Mouse (Mus musculus) midbrain, embryonic 13.5 days (tissue): ENCODE results near the gene Stxbp6. TPM values are rescaled to one million over a fixed set of nuclear protein-coding genes. Genes with fewer than 3 reads are reported as not detected.
"Not testable (repeated sequence)": the region's sequence is repeated elsewhere in the genome, so short reads cannot be mapped to it uniquely, and the experiment has no call there.

ENCODE experiments used
- ATAC-seq: fragments of 200-750 bp; cut with Nextera tagmentation; 2 replicates; pipeline ENCODE4 v1.8.0; 2017; ENCODE audit warnings: mild to moderate bottlenecking, moderate TSS enrichment, moderate library complexity
- H3K27ac ChIP-seq: fragments of 300-500 bp; sonication (generic); 2 replicates; pipeline ENCODE4 v1.5.1; 2015; ENCODE audit warnings: inconsistent platforms, mild to moderate bottlenecking, moderate library complexity
- H3K27me3 ChIP-seq: fragments of 300-500 bp; sonication (generic); 2 replicates; pipeline ENCODE4 v1.6.1; 2015; ENCODE audit warnings: mild to moderate bottlenecking, inconsistent platforms
- H3K36me3 ChIP-seq: fragments of 300-500 bp; sonication (generic); 2 replicates; pipeline ENCODE4 v1.6.1; 2015; ENCODE audit warnings: mild to moderate bottlenecking, inconsistent platforms
- H3K4me1 ChIP-seq: fragments of 300-500 bp; sonication (generic); replicated peaks from 2 replicates; pipeline ENCODE4 v1.6.1; 2015; ENCODE audit warnings: inconsistent platforms
- H3K4me2 ChIP-seq: fragments of 300-500 bp; sonication (generic); replicated peaks from 2 replicates; pipeline ENCODE4 v1.6.1; 2015; ENCODE audit warnings: moderate library complexity, mild to moderate bottlenecking, inconsistent platforms
- H3K4me3 ChIP-seq: fragments of 300-500 bp; sonication (generic); replicated peaks from 2 replicates; pipeline ENCODE4 v1.5.1; 2015; ENCODE audit warnings: mild to moderate bottlenecking, inconsistent platforms
- H3K9ac ChIP-seq: fragments of 300-500 bp; sonication (generic); replicated peaks from 2 replicates; pipeline ENCODE4 v1.6.1; 2015; ENCODE audit warnings: mild to moderate bottlenecking, inconsistent platforms
- H3K9me3 ChIP-seq: fragments of 300-500 bp; sonication (generic); 2 replicates; pipeline ENCODE4 v1.6.1; 2016; ENCODE audit warnings: mild to moderate bottlenecking, inconsistent platforms
- WGBS: fragments of 180-500 bp; shearing (Covaris S2); methylation state at CpG from one replicate; pipeline ENCODE4 v1.1.7; 2015; 5-methylcytosine and 5-hydroxymethylcytosine counted together
- polyA plus RNA-seq: library from polyadenylated mRNA; unstranded; fragments of >200 nt; fragmentation: Nextera tagmentation; extraction: Ambion mirVana; gene quantifications from 2 replicates; pipeline ENCODE4 v1.2.1, GENCODE M21; 2015

Gene Stxbp6
- 9.5 and 9.6 TPM in 2 replicates for polyA plus RNA-seq

GRCm38 (mm10) chr12:45074611-45075342 is at the start of gene Stxbp6:
TSS of gene Stxbp6 (minus strand) at chr12:45074709.
- 1% methylated on average over 20 of the region's 20 CpGs for WGBS
- Histone ChIP-seq H3K9ac (peak within 1 kb of the TSS; percentile 73), H3K27ac (peak within 1 kb of the TSS; percentile 63), H3K27me3 (peaks cover 2% of the 10 kb centered on the region; the same call in 1 of the 2 replicates), H3K4me1 (peaks cover 19% of the 10 kb centered on the region), H3K36me3 (no peaks in the 10 kb centered on the region), H3K4me2 (peak within 1 kb of the TSS; percentile 88), H3K4me3 (peak within 1 kb of the TSS; percentile 68), H3K9me3 (no peaks in the 10 kb centered on the region)
- ATAC-seq, result peak; percentile 48

GRCm38 (mm10) chr12:45102954-45103353 is 28.4 kb upstream of the Stxbp6 start:
- H3K27me3 ChIP-seq, result not testable (repeated sequence)
- 78% methylated on average over 2 of the region's 2 CpGs for WGBS

DNA sequence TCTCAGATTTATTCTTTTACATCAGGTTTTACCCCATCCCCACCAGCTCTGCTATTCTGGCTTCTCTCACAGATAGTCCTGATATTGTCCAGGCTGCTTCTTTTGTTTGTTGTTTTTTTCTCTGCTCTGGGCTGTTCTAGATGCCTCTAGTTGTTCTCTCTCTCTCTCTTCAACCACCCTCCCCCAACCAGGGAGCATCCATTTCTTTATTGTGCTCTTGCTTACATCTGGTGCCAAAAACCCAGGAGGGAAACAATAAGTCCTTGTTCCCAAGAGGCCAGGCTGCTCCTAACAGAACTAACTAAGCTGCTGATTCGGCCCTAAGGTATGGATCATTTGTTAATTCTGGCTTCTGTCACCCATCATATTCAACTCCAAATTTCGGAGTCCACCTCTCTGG is 19.2 kb upstream of the Stxbp6 start:
- 71% methylated on average over 2 of the region's 2 CpGs for WGBS
- Histone ChIP-seq H3K4me2 (no peak overlapping the region), H3K4me1 (no peaks in the 10 kb centered on the region), H3K27ac (no peak overlapping the region), H3K27me3 (no peaks in the 10 kb centered on the region), H3K36me3 (no peaks in the 10 kb centered on the region), H3K9me3 (no peaks in the 10 kb centered on the region), H3K4me3 (no peak overlapping the region), H3K9ac (no peak overlapping the region)
- ATAC-seq, result no peak

More at GRCm38 (mm10) chr12:45102954-45103353, 28.4 kb upstream of the Stxbp6 start:
- H3K4me2 ChIP-seq, H3K4me3 ChIP-seq, H3K27ac ChIP-seq, H3K4me1 ChIP-seq, ATAC-seq, H3K9me3 ChIP-seq, H3K9ac ChIP-seq, H3K36me3 ChIP-seq: not testable (repeated sequence)

GRCm38 (mm10) chr12:45092444-45092843 is 17.9 kb upstream of the Stxbp6 start:
- 83% methylated on average over 3 of the region's 3 CpGs for WGBS
- Histone ChIP-seq H3K27ac (no peak overlapping the region), H3K27me3 (no peaks in the 10 kb centered on the region), H3K4me3 (no peak overlapping the region), H3K4me2 (no peak overlapping the region), H3K36me3 (no peaks in the 10 kb centered on the region), H3K9me3 (no peaks in the 10 kb centered on the region), H3K9ac (no peak overlapping the region), H3K4me1 (no peaks in the 10 kb centered on the region)
- ATAC-seq, result no peak

- ATAC-seq, result no peak
- Histone ChIP-seq H3K4me2 (no peak overlapping the region), H3K9ac (no peak overlapping the region), H3K27me3 (no peaks in the 10 kb centered on the region), H3K4me3 (no peak overlapping the region), H3K4me1 (no peaks in the 10 kb centered on the region), H3K9me3 (no peaks in the 10 kb centered on the region), H3K36me3 (no peaks in the 10 kb centered on the region), H3K27ac (no peak overlapping the region)
- WGBS, result 64% methylated on average over 1 of the region's 1 CpGs
These were observed 8.6 kb upstream of the Stxbp6 start for GRCm38 (mm10) chr12:45083145-45083475.

DNA sequence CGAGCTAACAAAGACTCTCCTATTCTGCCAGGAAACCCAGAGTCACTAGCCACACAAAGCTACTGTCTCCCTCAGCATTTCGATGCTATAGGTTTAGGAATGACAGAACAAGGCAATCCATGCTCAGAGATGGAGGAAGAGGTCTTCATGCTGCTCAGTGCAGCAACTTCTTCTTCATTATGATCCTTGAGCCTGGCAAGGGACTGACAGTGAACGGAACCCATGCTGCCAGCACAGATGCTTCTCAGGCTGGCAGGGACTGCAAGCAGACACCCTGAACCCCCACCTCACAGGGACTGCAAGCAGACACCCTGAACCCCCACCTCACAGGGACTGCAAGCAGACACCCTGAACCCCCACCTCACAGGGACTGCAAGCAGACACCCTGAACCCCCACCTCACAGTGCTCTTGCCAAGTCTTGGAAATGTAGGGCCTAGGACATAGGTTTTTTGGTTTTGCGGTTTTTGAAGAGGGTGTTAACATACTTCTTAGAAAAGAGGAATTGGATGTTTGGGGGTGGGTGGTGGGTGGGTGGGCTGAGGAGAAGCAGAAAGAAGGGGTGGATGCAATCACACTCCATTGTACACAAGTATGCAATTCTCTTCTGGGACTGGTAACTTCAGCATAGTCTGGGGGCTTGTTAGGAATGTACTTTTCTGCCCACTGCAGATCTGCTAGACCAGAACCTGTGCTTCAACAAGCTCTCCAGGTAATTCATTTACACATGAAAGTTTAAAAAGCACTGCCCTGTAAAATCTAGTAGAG is 8.1 kb upstream of the Stxbp6 start:
- H3K9me3 ChIP-seq, result no peaks in the 10 kb centered on the region
- no peak for ATAC-seq
- no peaks in the 10 kb centered on the region for H3K27me3 ChIP-seq
- H3K4me1 ChIP-seq, result no peaks in the 10 kb centered on the region
- WGBS, result 91% methylated on average over 4 of the region's 4 CpGs
- no peak overlapping the region for H3K9ac ChIP-seq
- no peak overlapping the region for H3K4me2 ChIP-seq
- H3K36me3 ChIP-seq, result no peaks in the 10 kb centered on the region
- H3K4me3 ChIP-seq, result no peak overlapping the region
- H3K27ac ChIP-seq, result no peak overlapping the region

DNA sequence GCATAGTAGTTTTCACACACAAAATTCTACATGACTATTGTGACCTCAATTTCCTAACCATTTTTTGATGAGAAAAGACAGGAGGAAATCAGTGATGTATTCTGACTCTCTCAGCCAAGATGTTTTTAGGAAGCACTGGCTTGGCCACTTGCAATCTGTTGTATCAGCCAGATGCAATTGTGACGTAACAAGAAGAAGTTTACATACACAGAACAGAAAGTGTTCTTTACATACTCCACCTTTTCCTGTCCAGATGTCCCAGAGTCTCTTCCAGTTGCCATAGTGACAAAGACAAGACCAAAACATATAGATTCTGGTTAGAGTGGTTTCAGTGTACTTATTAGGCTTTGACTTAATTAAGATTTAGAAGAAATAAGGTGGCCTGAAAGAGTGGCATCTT is 7.1 kb upstream of the Stxbp6 start:
- Histone ChIP-seq H3K4me1 (no peaks in the 10 kb centered on the region), H3K4me3 (no peak overlapping the region), H3K27ac (no peak overlapping the region), H3K27me3 (no peaks in the 10 kb centered on the region), H3K36me3 (no peaks in the 10 kb centered on the region), H3K9me3 (no peaks in the 10 kb centered on the region), H3K4me2 (no peak overlapping the region), H3K9ac (no peak overlapping the region)
- no peak for ATAC-seq
- 88% methylated on average over 1 of the region's 1 CpGs for WGBS

DNA sequence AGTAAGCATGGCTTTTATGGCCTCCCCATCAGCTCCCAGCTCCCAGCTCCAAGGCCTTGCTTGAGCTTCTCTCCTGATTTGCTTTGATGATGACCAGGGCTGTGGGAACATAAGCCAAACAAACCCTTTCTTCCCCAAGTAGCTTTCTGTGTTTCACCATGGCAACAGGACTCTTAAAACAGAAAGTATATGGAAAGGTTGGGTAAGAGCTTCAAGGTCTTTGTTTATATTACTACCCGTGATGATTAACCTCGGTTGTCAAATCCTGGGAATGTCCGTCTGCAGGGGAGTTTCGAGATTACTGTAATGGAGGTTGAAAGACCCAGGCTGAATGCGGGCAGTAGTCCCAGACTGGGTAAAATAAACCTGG is 6.2 kb upstream of the Stxbp6 start:
- H3K4me1 ChIP-seq, result no peaks in the 10 kb centered on the region
- peaks cover 2% of the 10 kb centered on the region; the same call in 1 of the 2 replicates for H3K27me3 ChIP-seq
- 79% methylated on average over 5 of the region's 5 CpGs for WGBS
- H3K4me3 ChIP-seq, result no peak overlapping the region
- no peak overlapping the region for H3K4me2 ChIP-seq
- H3K9ac ChIP-seq, result no peak overlapping the region
- no peak for ATAC-seq
- no peak overlapping the region for H3K27ac ChIP-seq
- no peaks in the 10 kb centered on the region for H3K9me3 ChIP-seq
- H3K36me3 ChIP-seq, result no peaks in the 10 kb centered on the region

DNA sequence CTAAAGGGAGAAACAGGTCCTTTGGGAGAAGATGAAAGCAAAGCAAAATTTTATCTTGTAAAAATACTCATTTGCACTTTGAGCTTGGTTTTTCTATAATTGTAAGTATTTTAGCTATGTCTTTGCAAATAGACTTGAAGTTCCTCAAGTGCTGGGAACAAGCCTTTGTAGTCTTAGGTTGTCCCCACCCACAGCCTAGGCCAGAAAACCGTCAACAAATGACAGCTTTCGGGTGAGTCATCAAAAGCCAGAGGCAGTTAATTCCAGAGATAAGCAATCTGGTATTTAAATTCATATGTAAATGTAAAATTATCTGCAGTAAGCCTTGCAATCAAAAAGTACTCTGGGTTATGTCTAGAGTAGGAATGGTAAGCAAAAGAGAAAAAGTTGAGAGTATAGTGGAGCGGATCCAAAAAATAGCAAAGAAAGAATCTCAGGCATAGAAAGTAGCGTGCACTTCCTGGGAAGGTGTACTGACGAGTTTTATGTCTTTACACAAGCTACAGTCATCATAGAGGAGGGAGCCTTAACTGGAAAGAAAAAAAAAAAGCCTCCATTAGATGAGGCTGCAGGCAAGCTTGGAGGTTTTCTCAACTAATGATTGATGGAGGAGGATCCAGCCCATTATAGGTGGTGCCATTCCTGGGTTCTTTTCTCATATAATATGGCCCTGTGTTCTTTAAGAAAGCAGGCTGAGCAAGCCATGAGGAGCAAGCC is 5.7 kb upstream of the Stxbp6 start:
- Histone ChIP-seq H3K4me2 (no peak overlapping the region), H3K27ac (no peak overlapping the region), H3K9me3 (no peaks in the 10 kb centered on the region), H3K27me3 (peaks cover 2% of the 10 kb centered on the region; the same call in 1 of the 2 replicates), H3K4me1 (no peaks in the 10 kb centered on the region), H3K4me3 (no peak overlapping the region), H3K36me3 (no peaks in the 10 kb centered on the region), H3K9ac (no peak overlapping the region)
- ATAC-seq, result no peak
- WGBS, result 82% methylated on average over 5 of the region's 5 CpGs

DNA sequence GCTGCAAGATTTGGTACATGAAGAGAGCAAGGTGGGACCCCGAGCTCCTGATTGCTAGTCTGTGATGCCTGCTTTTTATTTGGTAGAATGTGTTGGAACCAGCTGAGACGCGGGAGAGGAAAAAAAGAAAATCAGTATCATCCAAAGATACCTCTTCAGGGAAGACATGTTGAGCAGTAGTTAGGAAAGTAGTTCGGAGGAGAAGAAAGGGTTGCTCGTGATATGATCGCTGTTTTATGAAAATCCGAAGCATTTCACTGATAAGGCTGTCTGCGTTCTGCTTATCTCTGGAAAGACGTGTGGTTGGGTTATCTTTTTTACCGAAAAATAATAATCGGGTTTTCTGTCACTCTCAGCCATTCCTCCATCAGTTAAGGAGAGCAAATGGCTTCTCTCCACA is 1.1 kb upstream of the Stxbp6 start:
- no peak for ATAC-seq
- Histone ChIP-seq H3K27me3 (peaks cover 2% of the 10 kb centered on the region; the same call in 1 of the 2 replicates), H3K9me3 (no peaks in the 10 kb centered on the region), H3K4me1 (peaks cover 19% of the 10 kb centered on the region), H3K4me2 (peak overlapping the region; percentile 88; the same call in 1 of the 2 replicates), H3K27ac (no peak overlapping the region), H3K36me3 (no peaks in the 10 kb centered on the region), H3K9ac (no peak overlapping the region), H3K4me3 (no peak overlapping the region)
- 74% methylated on average over 11 of the region's 11 CpGs for WGBS

- peak; percentile 92 for ATAC-seq
- H3K27ac ChIP-seq, result peak overlapping the region; percentile 63
- peaks cover 19% of the 10 kb centered on the region for H3K4me1 ChIP-seq
- H3K9ac ChIP-seq, result peak overlapping the region; percentile 73
- H3K36me3 ChIP-seq, result no peaks in the 10 kb centered on the region
- peak overlapping the region; percentile 88 for H3K4me2 ChIP-seq
- H3K27me3 ChIP-seq, result peaks cover 2% of the 10 kb centered on the region; the same call in 1 of the 2 replicates
- no peaks in the 10 kb centered on the region for H3K9me3 ChIP-seq
- H3K4me3 ChIP-seq, result peak overlapping the region; percentile 68
- under 1% methylated on average over 58 of the region's 62 CpGs for WGBS
These were observed 387 bp downstream of the Stxbp6 start for GRCm38 (mm10) chr12:45074042-45074601.
